Mouse (Mus musculus): ENCODE data around the gene Pbx1. TPM values are rescaled to one million over a fixed set of nuclear protein-coding genes. Genes with fewer than 3 reads are reported as not detected.

Pbx1 gene
- polyA plus RNA-seq, 1 experiment = 9.1 TPM

DNA sequence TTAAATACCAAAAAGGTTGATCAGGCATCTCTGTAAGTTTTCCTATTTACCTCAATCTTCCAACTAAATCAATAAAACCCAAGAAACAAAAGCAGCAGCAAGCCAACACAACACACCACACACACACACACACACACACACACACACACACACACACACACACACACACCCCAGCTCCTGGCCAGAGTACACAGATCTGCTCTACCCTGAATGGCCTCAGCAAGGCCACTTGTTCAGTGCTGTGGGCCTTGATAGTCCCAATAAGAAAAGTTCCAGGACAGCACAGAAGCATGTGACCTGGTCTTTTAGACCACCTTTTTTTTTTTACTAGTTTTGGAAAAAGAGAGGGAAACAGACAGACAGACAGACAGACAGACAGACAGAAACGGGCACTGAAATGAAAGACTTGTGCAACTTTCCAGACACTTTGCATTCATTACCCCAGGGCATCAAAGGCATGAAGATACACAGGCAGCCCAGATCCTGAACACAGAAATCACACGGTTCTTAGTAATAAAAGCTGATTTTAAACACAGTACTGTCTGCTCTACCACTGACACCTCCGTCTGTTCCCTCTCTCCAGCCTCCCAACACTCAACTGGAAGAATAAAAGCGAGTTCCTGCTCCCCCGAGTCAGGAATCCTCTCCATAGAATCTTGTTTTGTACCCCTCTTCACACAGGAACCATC lies 6.9 kb downstream of the Pbx1 start:
- H3K27me3 ChIP-seq (ENCODE audit: control insufficient read depth, insufficient read depth, low read length) = no peaks in the 10 kb centered on the region
- H3K4me1 ChIP-seq (ENCODE audit: control insufficient read depth, insufficient read depth, low read length) = no peaks in the 10 kb centered on the region; the same call in 1 of the 2 replicates
- H3K36me3 ChIP-seq (ENCODE audit: control insufficient read depth, insufficient read depth, low read length) = no peaks in the 10 kb centered on the region
- TF ChIP-seq POLR2A (IDR thresholded peaks at IDR 0.05; ENCODE audit: control insufficient read depth, low read depth, low read length) (no peak), CTCF (IDR thresholded peaks at IDR 0.05; ENCODE audit: control insufficient read depth, insufficient read depth, insufficient replicate concordance, low read depth, low read length) (no peak)
- no peak overlapping the region for H3K4me3 ChIP-seq (ENCODE audit: control insufficient read depth, low read depth, low read length)
- H3K27ac ChIP-seq (ENCODE audit: control insufficient read depth, insufficient read depth, low read depth, low read length) = no peak overlapping the region

DNA sequence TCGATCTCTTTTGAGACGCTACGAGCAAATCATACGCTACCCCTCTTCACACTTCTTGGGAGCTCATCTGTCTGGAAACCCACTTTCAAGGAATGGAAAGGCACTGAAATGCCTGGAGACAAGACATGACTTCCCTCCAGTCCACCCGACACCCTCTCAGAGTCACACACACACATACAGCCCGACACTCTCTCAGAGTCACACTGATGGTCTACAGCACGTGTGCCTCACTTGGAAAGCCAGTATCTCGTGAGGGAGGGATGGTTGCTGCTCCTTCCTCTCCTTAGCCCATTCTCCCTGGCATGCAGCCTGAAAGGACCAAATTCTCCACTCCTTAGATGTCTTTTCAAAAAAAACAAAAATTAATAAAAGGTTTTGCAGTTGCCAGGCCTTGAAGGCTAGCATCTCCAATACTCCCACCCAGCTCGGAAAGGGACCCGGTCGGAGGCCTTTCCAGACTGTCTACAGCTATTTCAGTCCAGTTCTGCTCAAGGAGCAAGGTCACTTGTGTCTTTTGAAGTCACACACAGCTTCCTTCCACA lies 8.6 kb downstream of the Pbx1 start:
- no peak for TF ChIP-seq CTCF (IDR thresholded peaks at IDR 0.05; ENCODE audit: control insufficient read depth, insufficient read depth, insufficient replicate concordance, low read depth, low read length)
- no peak for TF ChIP-seq POLR2A (IDR thresholded peaks at IDR 0.05; ENCODE audit: control insufficient read depth, low read depth, low read length)
- no peaks in the 10 kb centered on the region for H3K36me3 ChIP-seq (ENCODE audit: control insufficient read depth, insufficient read depth, low read length)
- H3K4me1 ChIP-seq (ENCODE audit: control insufficient read depth, insufficient read depth, low read length) = no peaks in the 10 kb centered on the region; the same call in 1 of the 2 replicates
- no peaks in the 10 kb centered on the region for H3K27me3 ChIP-seq (ENCODE audit: control insufficient read depth, insufficient read depth, low read length)
- no peak overlapping the region for H3K4me3 ChIP-seq (ENCODE audit: control insufficient read depth, low read depth, low read length)
- H3K27ac ChIP-seq (ENCODE audit: control insufficient read depth, insufficient read depth, low read depth, low read length) = no peak overlapping the region

DNA sequence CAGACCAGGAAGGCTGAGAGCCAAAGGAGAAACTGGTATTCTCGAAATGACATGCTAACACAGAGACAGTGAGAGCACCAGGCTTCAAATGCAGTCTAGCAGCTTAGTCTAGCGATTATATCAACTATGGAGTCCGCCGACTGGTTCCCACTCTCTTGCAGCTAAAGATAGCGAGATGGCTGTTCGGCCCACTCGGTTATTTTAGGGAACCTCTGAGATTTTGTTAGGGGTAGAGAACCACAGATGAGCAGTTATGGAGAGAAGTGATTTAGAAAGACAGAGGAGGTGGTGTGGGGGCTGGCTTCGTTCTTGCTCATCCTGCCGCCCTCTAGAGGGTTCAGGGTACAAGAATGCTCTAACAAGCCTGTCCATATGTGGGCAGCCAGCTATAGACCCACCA lies 13.2 kb downstream of the Pbx1 start:
- no peaks in the 10 kb centered on the region; the same call in 1 of the 2 replicates for H3K4me1 ChIP-seq (ENCODE audit: control insufficient read depth, insufficient read depth, low read length)
- H3K36me3 ChIP-seq (ENCODE audit: control insufficient read depth, insufficient read depth, low read length) = no peaks in the 10 kb centered on the region
- H3K27ac ChIP-seq (ENCODE audit: control insufficient read depth, insufficient read depth, low read depth, low read length) = no peak overlapping the region
- TF ChIP-seq POLR2A (IDR thresholded peaks at IDR 0.05; ENCODE audit: control insufficient read depth, low read depth, low read length) (no peak), CTCF (IDR thresholded peaks at IDR 0.05; ENCODE audit: control insufficient read depth, insufficient read depth, insufficient replicate concordance, low read depth, low read length) (no peak)
- no peaks in the 10 kb centered on the region for H3K27me3 ChIP-seq (ENCODE audit: control insufficient read depth, insufficient read depth, low read length)
- H3K4me3 ChIP-seq (ENCODE audit: control insufficient read depth, low read depth, low read length) = no peak overlapping the region

DNA sequence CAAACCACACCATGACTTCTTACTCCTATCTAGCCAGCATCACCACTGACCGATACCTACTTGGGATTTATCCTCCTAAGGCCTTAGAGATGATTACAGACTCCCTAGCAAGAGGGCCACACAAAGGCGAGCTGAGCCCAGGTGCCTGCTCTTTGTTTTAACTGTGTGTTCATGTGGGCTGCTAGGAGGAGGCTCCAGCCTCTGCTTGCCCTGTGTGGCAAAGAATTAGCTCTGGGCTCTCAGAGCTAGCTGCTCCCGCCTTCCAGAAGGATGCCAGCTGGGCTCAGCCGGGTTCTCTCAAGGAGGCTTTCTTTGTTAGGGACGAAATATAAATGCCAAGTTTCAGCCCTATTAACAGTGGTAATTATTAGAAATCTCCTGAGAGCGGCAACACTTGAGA lies 14.4 kb downstream of the Pbx1 start:
- TF ChIP-seq POLR2A (IDR thresholded peaks at IDR 0.05; ENCODE audit: control insufficient read depth, low read depth, low read length) (no peak), CTCF (IDR thresholded peaks at IDR 0.05; ENCODE audit: control insufficient read depth, insufficient read depth, insufficient replicate concordance, low read depth, low read length) (no peak)
- H3K27me3 ChIP-seq (ENCODE audit: control insufficient read depth, insufficient read depth, low read length) = no peaks in the 10 kb centered on the region
- H3K36me3 ChIP-seq (ENCODE audit: control insufficient read depth, insufficient read depth, low read length) = no peaks in the 10 kb centered on the region
- no peaks in the 10 kb centered on the region for H3K4me1 ChIP-seq (ENCODE audit: control insufficient read depth, insufficient read depth, low read length)
- no peak overlapping the region for H3K4me3 ChIP-seq (ENCODE audit: control insufficient read depth, low read depth, low read length)
- H3K27ac ChIP-seq (ENCODE audit: control insufficient read depth, insufficient read depth, low read depth, low read length) = no peak overlapping the region

DNA sequence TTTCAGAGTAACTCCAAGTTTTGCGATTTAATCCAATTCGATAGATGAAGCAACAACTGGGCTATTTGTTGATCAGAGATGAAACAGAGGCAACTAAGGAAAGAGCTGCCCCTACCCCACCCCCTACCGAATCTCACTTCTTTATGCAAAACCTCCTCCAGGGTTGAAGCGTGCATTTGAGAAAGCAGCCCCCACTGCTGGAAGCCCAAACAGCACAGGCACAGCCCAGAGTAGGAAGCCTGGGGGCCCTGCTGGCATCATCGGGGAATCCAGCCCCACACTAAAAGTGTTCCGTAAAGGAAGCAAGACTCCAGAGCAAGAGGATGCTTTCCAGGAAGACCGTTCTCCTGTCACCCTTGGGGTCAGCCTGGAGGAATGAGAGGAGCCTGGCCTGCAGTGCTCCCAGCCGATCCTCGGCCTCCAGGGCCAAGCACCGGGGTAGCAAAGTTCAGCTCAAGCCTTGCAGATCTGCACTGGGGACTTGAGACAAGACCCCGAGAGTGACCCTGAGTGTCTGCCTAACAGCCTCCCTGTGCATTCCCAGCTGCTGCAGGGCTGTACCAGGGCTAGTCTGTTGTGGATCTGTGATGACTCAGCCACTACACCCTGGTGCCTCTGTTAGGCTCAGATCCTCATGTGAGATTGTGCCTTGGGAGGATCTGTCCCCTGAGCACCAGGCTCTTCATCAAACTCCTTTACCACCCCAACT lies 15.2 kb downstream of the Pbx1 start:
- TF ChIP-seq POLR2A (IDR thresholded peaks at IDR 0.05; ENCODE audit: control insufficient read depth, low read depth, low read length) (no peak), CTCF (IDR thresholded peaks at IDR 0.05; ENCODE audit: control insufficient read depth, insufficient read depth, insufficient replicate concordance, low read depth, low read length) (no peak)
- Histone ChIP-seq H3K27ac (ENCODE audit: control insufficient read depth, insufficient read depth, low read depth, low read length) (no peak overlapping the region), H3K27me3 (ENCODE audit: control insufficient read depth, insufficient read depth, low read length) (no peaks in the 10 kb centered on the region), H3K4me1 (ENCODE audit: control insufficient read depth, insufficient read depth, low read length) (no peaks in the 10 kb centered on the region), H3K4me3 (ENCODE audit: control insufficient read depth, low read depth, low read length) (no peak overlapping the region), H3K36me3 (ENCODE audit: control insufficient read depth, insufficient read depth, low read length) (no peaks in the 10 kb centered on the region)

DNA sequence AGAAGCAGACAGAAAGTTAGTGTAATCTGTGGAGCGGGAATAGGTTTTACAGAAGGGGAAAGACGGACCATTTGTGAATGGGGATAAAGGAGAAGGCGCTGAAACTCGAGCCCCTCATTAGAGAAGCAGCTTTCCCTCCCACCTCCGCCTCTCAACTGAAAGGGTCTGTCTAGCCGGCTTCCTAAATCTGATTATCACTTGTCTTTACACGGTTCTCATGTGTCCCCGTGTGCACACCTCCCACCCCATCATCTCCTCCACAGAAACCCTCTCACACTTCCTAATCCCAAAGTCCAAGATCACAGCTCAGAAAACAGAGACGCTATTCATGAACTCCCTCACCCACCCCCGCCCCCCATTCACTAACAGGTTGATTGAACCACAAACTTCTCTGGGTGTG lies 21.5 kb downstream of the Pbx1 start:
- Histone ChIP-seq H3K4me1 (ENCODE audit: control insufficient read depth, insufficient read depth, low read length) (no peaks in the 10 kb centered on the region), H3K27ac (ENCODE audit: control insufficient read depth, insufficient read depth, low read depth, low read length) (no peak overlapping the region), H3K4me3 (ENCODE audit: control insufficient read depth, low read depth, low read length) (no peak overlapping the region), H3K27me3 (ENCODE audit: control insufficient read depth, insufficient read depth, low read length) (no peaks in the 10 kb centered on the region), H3K36me3 (ENCODE audit: control insufficient read depth, insufficient read depth, low read length) (no peaks in the 10 kb centered on the region)
- TF ChIP-seq CTCF (IDR thresholded peaks at IDR 0.05; ENCODE audit: control insufficient read depth, insufficient read depth, insufficient replicate concordance, low read depth, low read length) (no peak), POLR2A (IDR thresholded peaks at IDR 0.05; ENCODE audit: control insufficient read depth, low read depth, low read length) (no peak)

DNA sequence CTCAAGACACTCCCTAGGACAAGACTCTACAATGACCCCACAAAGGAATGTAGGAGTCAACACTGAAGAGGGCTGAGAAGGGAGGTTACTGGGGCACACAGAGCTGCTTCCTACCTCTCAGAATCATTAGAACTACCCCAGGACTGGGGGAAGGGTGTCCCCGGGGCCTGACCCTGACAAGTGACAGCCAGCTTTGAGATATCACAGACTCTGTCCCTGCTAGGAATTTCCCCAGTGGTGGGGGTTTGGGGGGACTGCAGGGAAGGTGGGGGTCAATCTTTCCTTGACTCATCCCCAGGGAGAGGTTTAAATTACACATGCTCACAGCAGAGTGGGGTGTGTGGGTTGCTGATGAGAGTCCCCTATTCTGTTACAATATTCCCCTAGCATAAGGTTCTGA lies 22.0 kb downstream of the Pbx1 start:
- no peaks in the 10 kb centered on the region for H3K4me1 ChIP-seq (ENCODE audit: control insufficient read depth, insufficient read depth, low read length)
- TF ChIP-seq CTCF (IDR thresholded peaks at IDR 0.05; ENCODE audit: control insufficient read depth, insufficient read depth, insufficient replicate concordance, low read depth, low read length) (no peak), POLR2A (IDR thresholded peaks at IDR 0.05; ENCODE audit: control insufficient read depth, low read depth, low read length) (no peak)
- H3K27me3 ChIP-seq (ENCODE audit: control insufficient read depth, insufficient read depth, low read length) = no peaks in the 10 kb centered on the region
- H3K36me3 ChIP-seq (ENCODE audit: control insufficient read depth, insufficient read depth, low read length) = no peaks in the 10 kb centered on the region
- H3K4me3 ChIP-seq (ENCODE audit: control insufficient read depth, low read depth, low read length) = no peak overlapping the region
- no peak overlapping the region for H3K27ac ChIP-seq (ENCODE audit: control insufficient read depth, insufficient read depth, low read depth, low read length)
